Mouse (Mus musculus): ENCODE results near the gene Tcf7l2. TPM values are rescaled to one million over a fixed set of nuclear protein-coding genes. Genes with fewer than 3 reads are reported as not detected.

Tcf7l2 gene
- polyA plus RNA-seq, 1 experiment from 2014 or later: 142 TPM

- ATAC-seq (ENCODE audit: insufficient number of reproducible peaks, insufficient read depth, low FRiP score, low TSS enrichment, low read depth): no peak
- no peak overlapping the region for H3K4me3 ChIP-seq
- H3K36me3 ChIP-seq: peaks cover 33% of the 10 kb centered on the region
- H3K9me3 ChIP-seq: no peaks in the 10 kb centered on the region
- no peaks in the 10 kb centered on the region for H3K27me3 ChIP-seq
- H3K9ac ChIP-seq: no peak overlapping the region
- peaks cover 59% of the 10 kb centered on the region for H3K4me1 ChIP-seq
- H3K27ac ChIP-seq: no peak overlapping the region
- H3K4me2 ChIP-seq: no peak overlapping the region
- 86% methylated on average over 9 of the region's 9 CpGs for WGBS
Measured at GRCm38 (mm10) chr19:55759006-55759405, 17.4 kb downstream of the Tcf7l2 start.

- no peaks in the 10 kb centered on the region for H3K27me3 ChIP-seq
- no peak overlapping the region for H3K4me2 ChIP-seq
- peaks cover 30% of the 10 kb centered on the region for H3K36me3 ChIP-seq
- H3K27ac ChIP-seq: no peak overlapping the region
- H3K9ac ChIP-seq: no peak overlapping the region
- H3K9me3 ChIP-seq: no peaks in the 10 kb centered on the region
- peaks cover 62% of the 10 kb centered on the region for H3K4me1 ChIP-seq
- H3K4me3 ChIP-seq: no peak overlapping the region
- ATAC-seq (ENCODE audit: insufficient number of reproducible peaks, insufficient read depth, low FRiP score, low TSS enrichment, low read depth): no peak
- WGBS: 68% methylated on average over 5 of the region's 5 CpGs
Measured at GRCm38 (mm10) chr19:55761086-55761485, 19.5 kb downstream of the Tcf7l2 start.

- peaks cover 57% of the 10 kb centered on the region for H3K4me1 ChIP-seq
- ATAC-seq (ENCODE audit: insufficient number of reproducible peaks, insufficient read depth, low FRiP score, low TSS enrichment, low read depth): no peak
- 96% methylated on average over 3 of the region's 3 CpGs for WGBS
Measured at GRCm38 (mm10) chr19:55762187-55762586, 20.6 kb downstream of the Tcf7l2 start.

GRCm38 (mm10) chr19:55765814-55766213, 24.2 kb downstream of the Tcf7l2 start:
- H3K4me3 ChIP-seq: no peak overlapping the region
- no peak overlapping the region for H3K27ac ChIP-seq
- ATAC-seq (ENCODE audit: insufficient number of reproducible peaks, insufficient read depth, low FRiP score, low TSS enrichment, low read depth): no peak
- peaks cover 17% of the 10 kb centered on the region for H3K36me3 ChIP-seq
- no peak overlapping the region for H3K4me2 ChIP-seq
- H3K9ac ChIP-seq: no peak overlapping the region
- WGBS: 86% methylated on average over 11 of the region's 11 CpGs
- peaks cover 71% of the 10 kb centered on the region for H3K4me1 ChIP-seq
- H3K27me3 ChIP-seq: no peaks in the 10 kb centered on the region
- no peaks in the 10 kb centered on the region for H3K9me3 ChIP-seq

More at GRCm38 (mm10) chr19:55762187-55762586, 20.6 kb downstream of the Tcf7l2 start:
- H3K4me2 ChIP-seq: no peak overlapping the region
- no peaks in the 10 kb centered on the region for H3K9me3 ChIP-seq
- H3K36me3 ChIP-seq: peaks cover 22% of the 10 kb centered on the region
- no peak overlapping the region for H3K27ac ChIP-seq
- no peak overlapping the region for H3K9ac ChIP-seq
- no peaks in the 10 kb centered on the region for H3K27me3 ChIP-seq
- no peak overlapping the region for H3K4me3 ChIP-seq

- WGBS: 74% methylated on average over 6 of the region's 6 CpGs
- H3K4me3 ChIP-seq: no peak overlapping the region
- peaks cover 11% of the 10 kb centered on the region for H3K36me3 ChIP-seq
- H3K9me3 ChIP-seq: no peaks in the 10 kb centered on the region
- no peak overlapping the region for H3K9ac ChIP-seq
- peaks cover 78% of the 10 kb centered on the region for H3K4me1 ChIP-seq
- no peak for ATAC-seq (ENCODE audit: insufficient number of reproducible peaks, insufficient read depth, low FRiP score, low TSS enrichment, low read depth)
- H3K4me2 ChIP-seq: no peak overlapping the region
- H3K27me3 ChIP-seq: no peaks in the 10 kb centered on the region
- peak overlapping the region; percentile 72; the same call in 1 of the 2 replicates for H3K27ac ChIP-seq
Measured at GRCm38 (mm10) chr19:55767104-55767503, 25.5 kb downstream of the Tcf7l2 start.

- H3K9me3 ChIP-seq: no peaks in the 10 kb centered on the region
- no peaks in the 10 kb centered on the region for H3K27me3 ChIP-seq
- no peak overlapping the region for H3K4me2 ChIP-seq
- H3K4me3 ChIP-seq: no peak overlapping the region
- H3K9ac ChIP-seq: no peak overlapping the region
- H3K27ac ChIP-seq: peak overlapping the region; percentile 72; the same call in 1 of the 2 replicates
- whole genome bisulfite sequencing: 25% methylated on average over 2 of the region's 2 CpGs
- ATAC-seq (ENCODE audit: insufficient number of reproducible peaks, insufficient read depth, low FRiP score, low TSS enrichment, low read depth): no peak
- H3K4me1 ChIP-seq: peaks cover 76% of the 10 kb centered on the region
- peaks cover 7% of the 10 kb centered on the region for H3K36me3 ChIP-seq
Measured at GRCm38 (mm10) chr19:55767579-55767978, 26.0 kb downstream of the Tcf7l2 start.

- H3K9me3 ChIP-seq: no peaks in the 10 kb centered on the region
- peaks cover 4% of the 10 kb centered on the region; the same call in 1 of the 2 replicates for H3K36me3 ChIP-seq
- H3K4me3 ChIP-seq: no peak overlapping the region
- H3K9ac ChIP-seq: no peak overlapping the region
- WGBS: 24% methylated on average over 10 of the region's 11 CpGs
- H3K27ac ChIP-seq: 0 out of 2 replicates have a peak overlapping the region, but pooled peaks have one; percentile 72
- H3K4me2 ChIP-seq: peak overlapping the region; percentile 37
- no peak for ATAC-seq (ENCODE audit: insufficient number of reproducible peaks, insufficient read depth, low FRiP score, low TSS enrichment, low read depth)
- peaks cover 76% of the 10 kb centered on the region for H3K4me1 ChIP-seq
- no peaks in the 10 kb centered on the region for H3K27me3 ChIP-seq
Measured at GRCm38 (mm10) chr19:55768246-55768645, 26.6 kb downstream of the Tcf7l2 start.

- Histone ChIP-seq H3K4me1 (peaks cover 76% of the 10 kb centered on the region), H3K4me3 (no peak overlapping the region), H3K36me3 (peaks cover 4% of the 10 kb centered on the region; the same call in 1 of the 2 replicates), H3K4me2 (peak overlapping the region; percentile 37), H3K9ac (no peak overlapping the region), H3K9me3 (no peaks in the 10 kb centered on the region), H3K27ac (peak overlapping the region; percentile 72), H3K27me3 (no peaks in the 10 kb centered on the region)
- 28% methylated on average over 11 of the region's 11 CpGs for WGBS
- ATAC-seq (ENCODE audit: insufficient number of reproducible peaks, insufficient read depth, low FRiP score, low TSS enrichment, low read depth): no peak
Measured at GRCm38 (mm10) chr19:55768889-55769288, 27.3 kb downstream of the Tcf7l2 start.

GRCm38 (mm10) chr19:55774334-55774733, 32.7 kb downstream of the Tcf7l2 start:
- H3K4me3 ChIP-seq: no peak overlapping the region
- H3K36me3 ChIP-seq: no peaks in the 10 kb centered on the region
- H3K9me3 ChIP-seq: no peaks in the 10 kb centered on the region
- no peaks in the 10 kb centered on the region for H3K27me3 ChIP-seq
- ATAC-seq (ENCODE audit: insufficient number of reproducible peaks, insufficient read depth, low FRiP score, low TSS enrichment, low read depth): no peak
- H3K4me1 ChIP-seq: peaks cover 69% of the 10 kb centered on the region
- H3K27ac ChIP-seq: 0 out of 2 replicates have a peak overlapping the region, but pooled peaks have one; percentile 16
- no peak overlapping the region for H3K4me2 ChIP-seq
- 40% methylated on average over 4 of the region's 4 CpGs for WGBS
- H3K9ac ChIP-seq: no peak overlapping the region

GRCm38 (mm10) chr19:55774824-55775223, 33.2 kb downstream of the Tcf7l2 start:
- no peak for ATAC-seq (ENCODE audit: insufficient number of reproducible peaks, insufficient read depth, low FRiP score, low TSS enrichment, low read depth)
- H3K4me3 ChIP-seq: no peak overlapping the region
- WGBS: 55% methylated on average over 7 of the region's 7 CpGs

GRCm38 (mm10) chr19:55779871-55780270, 38.3 kb downstream of the Tcf7l2 start:
- H3K27ac ChIP-seq: peak overlapping the region; percentile 60
- no peaks in the 10 kb centered on the region for H3K9me3 ChIP-seq
- ATAC-seq (ENCODE audit: insufficient number of reproducible peaks, insufficient read depth, low FRiP score, low TSS enrichment, low read depth): no peak
- H3K4me2 ChIP-seq: no peak overlapping the region
- peaks cover 64% of the 10 kb centered on the region for H3K4me1 ChIP-seq
- H3K9ac ChIP-seq: no peak overlapping the region
- no peaks in the 10 kb centered on the region for H3K27me3 ChIP-seq
- 59% methylated on average over 10 of the region's 10 CpGs for WGBS
- no peak overlapping the region for H3K4me3 ChIP-seq
- peaks cover 11% of the 10 kb centered on the region; the same call in 1 of the 2 replicates for H3K36me3 ChIP-seq

More at GRCm38 (mm10) chr19:55774824-55775223, 33.2 kb downstream of the Tcf7l2 start:
- Histone ChIP-seq H3K27me3 (no peaks in the 10 kb centered on the region), H3K4me1 (peaks cover 69% of the 10 kb centered on the region), H3K27ac (0 out of 2 replicates have a peak overlapping the region, but pooled peaks have one; percentile 12), H3K36me3 (no peaks in the 10 kb centered on the region), H3K9ac (no peak overlapping the region), H3K4me2 (no peak overlapping the region), H3K9me3 (no peaks in the 10 kb centered on the region)

GRCm38 (mm10) chr19:55781087-55781486, 39.5 kb downstream of the Tcf7l2 start:
- no peak overlapping the region for H3K27ac ChIP-seq
- no peaks in the 10 kb centered on the region for H3K9me3 ChIP-seq
- WGBS: 81% methylated on average over 10 of the region's 10 CpGs
- H3K4me2 ChIP-seq: no peak overlapping the region
- H3K9ac ChIP-seq: no peak overlapping the region
- no peak overlapping the region for H3K4me3 ChIP-seq
- H3K27me3 ChIP-seq: no peaks in the 10 kb centered on the region
- peaks cover 59% of the 10 kb centered on the region for H3K4me1 ChIP-seq
- ATAC-seq (ENCODE audit: insufficient number of reproducible peaks, insufficient read depth, low FRiP score, low TSS enrichment, low read depth): no peak
- H3K36me3 ChIP-seq: peaks cover 17% of the 10 kb centered on the region; the same call in 1 of the 2 replicates
